Mouse (Mus musculus) megakaryocyte, embryonic 14.5 days (primary cell): ENCODE results near the gene Smug1.

Experiments used
- FLI1 ChIP-seq: IDR thresholded peaks from 2 replicates; pipeline ENCODE4 v1.6.1; 2012; ENCODE audit warnings: low read length, inconsistent platforms, mixed read lengths
- GATA1 ChIP-seq: IDR thresholded peaks from 3 replicates; pipeline ENCODE4 v1.6.1; 2012; ENCODE audit warnings: mixed read lengths, low read length, inconsistent platforms, borderline replicate concordance

GRCm38 (mm10) chr15:103167786-103168185 lies 894 bp upstream of the Smug1 start:
- TF ChIP-seq GATA1, result no peak
- no peak for TF ChIP-seq FLI1
